Mouse (Mus musculus): ENCODE results near the gene Cisd1.

DNA sequence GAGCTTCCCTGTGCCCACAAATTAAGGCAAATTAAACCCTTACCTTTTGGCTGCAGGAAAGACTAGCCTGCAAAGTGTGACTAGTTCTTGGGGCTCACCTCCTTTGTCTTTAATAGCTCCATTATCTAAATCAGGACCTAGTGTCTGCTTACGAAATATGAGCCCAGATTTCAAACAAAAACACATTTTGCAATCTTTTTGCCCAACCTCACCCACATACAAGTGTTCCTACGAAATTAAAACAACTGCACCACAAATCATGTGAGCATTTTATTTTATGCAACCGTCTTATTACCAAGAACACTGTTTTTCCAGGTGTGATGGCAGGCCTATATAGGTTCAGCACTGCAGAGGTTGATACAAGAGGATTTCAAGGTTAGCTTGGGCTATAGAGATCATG is 1.6 kb downstream of the Cisd1 start:
- TF ChIP-seq CTCF (conservative IDR thresholded peaks at IDR 0.05; ENCODE audit: low read length) (no peak), POU5F1 (IDR thresholded peaks at IDR 0.05; ENCODE audit: borderline replicate concordance, low read length) (no peak)

All from E14TG2a.4 (cell line).